Mouse (Mus musculus): ENCODE results near the gene Rfesd.

Gene Rfesd

GRCm38 (mm10) chr13:76017974-76018843, at the start of gene Rfesd:
Gene Rfesd (minus strand): TSS chr13:76018719.
- peak; percentile 95 for DNase-seq (ENCODE audit: low spot score)

- DNase-seq (ENCODE audit: low spot score) = no peak
Observed at GRCm38 (mm10) chr13:76064363-76064945, 45.9 kb upstream of the Rfesd start.

GRCm38 (mm10) chr13:76063548-76063947, 45.0 kb upstream of the Rfesd start:
- no peak for DNase-seq (ENCODE audit: low spot score)

GRCm38 (mm10) chr13:76062569-76062968, 44.0 kb upstream of the Rfesd start:
- DNase-seq (ENCODE audit: low spot score) = no peak

- no peak for DNase-seq (ENCODE audit: low spot score)
Observed at GRCm38 (mm10) chr13:76062126-76062525, 43.6 kb upstream of the Rfesd start.

- DNase-seq (ENCODE audit: low spot score) = no peak
Observed at GRCm38 (mm10) chr13:76059591-76059990, 41.1 kb upstream of the Rfesd start.

GRCm38 (mm10) chr13:76057267-76058069, 38.9 kb upstream of the Rfesd start:
- no peak for DNase-seq (ENCODE audit: low spot score)

GRCm38 (mm10) chr13:76056896-76057266, 38.4 kb upstream of the Rfesd start, which contains the start of gene Gpr150:
Gene Gpr150 (minus strand): TSS chr13:76056996.
- DNase-seq (ENCODE audit: low spot score) = no peak

GRCm38 (mm10) chr13:76056261-76056724, 37.8 kb upstream of the Rfesd start:
- DNase-seq (ENCODE audit: low spot score) = peak; percentile 38

GRCm38 (mm10) chr13:76055391-76056232, 37.1 kb upstream of the Rfesd start:
- DNase-seq (ENCODE audit: low spot score) = peak; percentile 5

- DNase-seq (ENCODE audit: low spot score) = no peak
Observed at GRCm38 (mm10) chr13:76044971-76045370, 26.5 kb upstream of the Rfesd start.

GRCm38 (mm10) chr13:76042455-76042854, 23.9 kb upstream of the Rfesd start:
- no peak for DNase-seq (ENCODE audit: low spot score)

- no peak for DNase-seq (ENCODE audit: low spot score)
Observed at GRCm38 (mm10) chr13:76024588-76024987, 6.1 kb upstream of the Rfesd start.

GRCm38 (mm10) chr13:76021782-76022181, 3.3 kb upstream of the Rfesd start:
- no peak for DNase-seq (ENCODE audit: low spot score)

- no peak for DNase-seq (ENCODE audit: low spot score)
Observed at GRCm38 (mm10) chr13:76018844-76019400, 403 bp upstream of the Rfesd start.

GRCm38 (mm10) chr13:76017465-76017864, 1.1 kb downstream of the Rfesd start:
- DNase-seq (ENCODE audit: low spot score) = no peak

GRCm38 (mm10) chr13:76014511-76014910, 4.0 kb downstream of the Rfesd start:
- DNase-seq (ENCODE audit: low spot score) = no peak

GRCm38 (mm10) chr13:76003272-76003671, 15.2 kb downstream of the Rfesd start:
- no peak for DNase-seq (ENCODE audit: low spot score)

- DNase-seq (ENCODE audit: low spot score) = no peak
Observed at GRCm38 (mm10) chr13:75992169-75993028, 26.1 kb downstream of the Rfesd start.

- no peak for DNase-seq (ENCODE audit: low spot score)
Observed at GRCm38 (mm10) chr13:75988096-75988495, 30.4 kb downstream of the Rfesd start.

Measured in urinary bladder, postnatal 25 days (tissue).